Mouse (Mus musculus) retina, embryonic 14.5 days (tissue): ENCODE measurements around the gene Pom121l2.

Experiments used
- DNase-seq: peaks from one replicate; pipeline ENCODE4 v3.0.0-alpha.2; 2015; ENCODE audit warnings: low spot score

Pom121l2 gene

DNA sequence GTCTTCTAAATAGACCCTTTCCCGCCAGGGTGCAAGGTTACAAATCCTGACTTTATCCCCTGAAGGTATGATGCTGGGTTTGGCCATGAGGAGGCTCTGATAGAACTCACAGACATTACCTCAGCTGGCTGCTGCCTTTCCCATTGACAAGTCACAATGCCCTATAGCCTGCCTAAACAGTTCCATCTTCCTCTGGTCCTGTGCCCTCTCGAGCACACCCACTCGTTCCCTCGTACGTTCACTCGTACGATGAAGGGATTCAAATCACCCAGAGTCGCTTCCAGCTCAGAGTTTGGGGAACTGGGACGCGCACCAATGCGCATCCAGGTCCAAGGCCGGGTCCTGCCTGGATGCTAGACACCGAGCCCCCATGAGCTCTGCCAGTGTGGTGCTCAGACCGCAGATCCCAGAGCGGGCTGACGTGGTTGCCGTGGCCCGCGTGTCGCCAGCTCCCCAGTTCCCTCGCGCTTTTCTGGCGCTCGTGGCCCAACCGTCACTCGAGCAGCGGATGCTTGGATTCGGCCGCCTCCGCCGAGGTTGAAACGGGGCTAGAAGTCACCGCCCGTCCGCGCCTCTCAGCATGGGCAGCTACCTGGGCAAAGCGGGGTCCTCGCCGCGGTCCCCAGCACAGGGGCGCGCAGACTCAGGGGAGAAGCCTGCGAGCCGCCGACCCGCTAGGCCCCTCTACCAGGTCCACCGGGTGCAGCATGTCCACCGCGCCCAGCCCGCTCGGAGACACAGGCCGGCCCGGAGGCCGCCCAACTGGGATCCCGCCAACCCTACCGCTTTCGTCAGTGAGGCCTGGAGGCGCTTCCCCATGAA lies at the start of gene Pom121l2:
Gene Pom121l2 (plus strand): TSS at position 214 of the 822 bp plus-strand sequence.
- DNase-seq, result peak; percentile 47

DNA sequence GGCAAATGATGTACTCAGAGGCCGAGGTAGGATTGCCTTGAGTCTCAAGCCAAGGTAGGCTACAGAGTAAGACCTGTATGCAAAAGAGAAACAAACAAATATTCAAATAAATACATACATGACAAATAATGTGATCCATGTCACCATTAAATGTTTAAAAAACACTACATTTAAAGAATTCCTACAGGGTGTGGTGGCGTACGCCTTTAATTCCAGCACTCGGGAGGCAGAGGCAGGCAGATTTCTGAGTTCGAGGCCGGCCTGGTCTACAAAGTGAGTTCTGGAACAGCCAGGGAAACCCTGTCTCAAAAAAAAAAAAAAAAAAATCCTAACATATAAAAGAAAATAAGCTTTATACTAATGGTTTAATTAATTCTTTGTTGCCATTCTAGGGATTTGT lies 49.3 kb upstream of the Pom121l2 start:
- no peak for DNase-seq

DNA sequence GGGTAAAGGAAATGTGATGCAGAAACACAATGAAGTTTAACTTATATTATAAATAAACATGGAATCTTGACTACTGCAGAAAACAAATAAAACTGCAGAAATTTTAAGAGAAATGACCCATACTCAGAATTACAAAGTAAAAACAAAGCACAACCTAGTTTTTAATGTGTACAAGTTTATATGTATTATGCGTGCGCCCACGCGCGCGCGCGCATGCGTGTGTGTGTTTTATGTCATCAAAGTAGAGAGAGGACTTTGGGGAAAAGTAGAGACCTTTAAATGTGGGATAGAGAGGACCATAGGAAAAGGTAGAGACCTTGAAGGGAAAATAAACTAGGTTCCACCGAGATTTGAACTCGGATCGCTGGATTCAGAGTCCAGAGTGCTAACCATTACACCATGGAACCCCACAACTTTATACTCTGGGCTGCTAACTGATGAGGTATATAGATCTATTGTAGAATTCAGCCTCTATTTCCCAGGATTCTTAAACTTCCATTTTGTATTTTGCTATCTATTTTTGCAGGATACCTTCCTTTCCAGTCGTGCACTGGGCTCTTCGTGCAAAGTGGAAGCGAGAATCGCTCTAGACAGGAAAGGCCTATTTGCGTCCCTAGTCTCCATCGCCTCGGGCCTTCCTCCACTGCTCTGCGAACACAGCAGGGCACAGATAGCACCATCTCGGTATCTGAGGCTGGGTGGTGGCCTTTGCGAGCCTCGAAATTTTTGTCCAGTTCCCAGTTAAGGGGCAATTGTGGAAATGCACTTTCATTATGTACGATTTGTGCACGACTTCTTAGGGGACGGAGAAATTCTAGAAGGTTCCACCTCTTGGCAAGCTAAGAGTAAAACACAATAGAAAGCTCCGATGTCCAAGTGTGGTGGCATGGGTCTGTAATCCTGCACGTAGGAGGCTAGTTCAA lies 47.1 kb upstream of the Pom121l2 start:
- peak; percentile 62 for DNase-seq

DNA sequence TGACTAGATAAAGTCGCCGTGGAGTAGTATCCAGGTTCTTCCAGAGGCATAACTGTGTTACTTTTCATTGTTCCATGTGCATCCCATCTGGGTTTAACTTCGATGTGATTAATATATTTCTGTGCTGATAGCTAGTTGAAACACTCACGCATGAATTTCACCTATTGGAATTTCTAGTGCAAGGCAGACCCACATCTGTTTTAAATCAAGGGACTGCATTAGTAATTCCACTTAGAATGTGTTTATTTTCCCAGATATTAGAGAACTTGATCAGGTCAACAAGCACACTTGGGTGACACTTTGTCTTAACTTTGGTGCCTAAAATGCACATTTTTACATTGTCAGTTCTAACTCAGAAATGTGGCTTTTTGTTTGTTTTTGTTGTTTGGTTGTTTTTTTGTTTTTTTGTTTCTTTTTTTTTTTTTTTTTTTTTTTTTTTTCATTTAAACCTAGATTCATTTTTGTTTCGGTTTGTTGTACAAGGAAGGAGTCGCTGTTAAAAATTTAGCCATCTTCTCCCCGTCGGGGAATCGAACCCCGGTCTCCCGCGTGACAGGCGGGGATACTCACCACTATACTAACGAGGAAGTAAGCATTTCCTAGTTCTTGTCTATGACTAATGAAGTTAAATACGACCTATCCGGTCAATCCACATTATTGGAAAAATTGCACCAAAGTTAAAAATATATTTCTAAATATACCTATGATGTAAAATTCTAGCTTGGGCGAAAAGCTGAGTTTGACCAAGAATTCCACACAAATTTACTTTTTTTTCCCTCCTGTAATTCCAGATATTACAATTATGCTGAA lies 45.8 kb upstream of the Pom121l2 start:
- DNase-seq, result peak; percentile 72

DNA sequence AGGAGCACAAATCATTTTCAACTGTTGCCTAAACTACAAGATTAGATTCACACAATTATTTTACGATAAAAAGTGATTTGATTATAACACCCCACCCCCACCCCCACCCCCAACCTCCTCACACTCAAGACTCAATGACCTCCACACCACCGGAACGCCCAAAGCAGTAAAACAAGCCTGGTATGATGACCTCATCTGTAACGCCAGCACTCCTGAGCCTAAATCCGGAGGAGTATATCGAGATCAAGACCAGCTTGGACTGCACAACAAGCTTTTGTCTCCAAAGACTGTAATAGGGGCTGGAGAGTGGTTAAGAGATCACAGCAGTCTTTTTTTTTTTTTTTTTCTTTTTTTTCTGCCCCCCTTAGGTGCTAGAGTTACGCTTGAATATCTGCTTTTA lies 45.2 kb upstream of the Pom121l2 start:
- no peak for DNase-seq

DNA sequence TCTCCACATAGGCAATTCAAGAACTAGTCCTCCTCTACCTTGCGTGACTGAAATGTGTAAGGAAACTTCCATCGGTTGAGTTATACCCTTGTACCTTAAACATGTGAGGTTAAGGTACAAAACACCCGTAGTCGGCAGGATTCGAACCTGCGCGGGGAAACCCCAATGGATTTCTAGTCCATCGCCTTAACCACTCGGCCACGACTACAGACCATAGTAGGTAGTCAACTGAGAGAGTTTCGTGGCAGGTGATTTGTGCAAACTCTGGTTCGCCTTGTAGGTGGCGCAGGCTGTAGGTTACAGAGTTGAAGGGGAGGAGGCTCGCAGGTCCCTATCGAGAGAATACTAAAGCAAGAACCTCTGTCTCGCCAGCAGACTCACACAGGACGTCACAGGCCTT lies 44.0 kb upstream of the Pom121l2 start:
- peak; percentile 56 for DNase-seq

DNA sequence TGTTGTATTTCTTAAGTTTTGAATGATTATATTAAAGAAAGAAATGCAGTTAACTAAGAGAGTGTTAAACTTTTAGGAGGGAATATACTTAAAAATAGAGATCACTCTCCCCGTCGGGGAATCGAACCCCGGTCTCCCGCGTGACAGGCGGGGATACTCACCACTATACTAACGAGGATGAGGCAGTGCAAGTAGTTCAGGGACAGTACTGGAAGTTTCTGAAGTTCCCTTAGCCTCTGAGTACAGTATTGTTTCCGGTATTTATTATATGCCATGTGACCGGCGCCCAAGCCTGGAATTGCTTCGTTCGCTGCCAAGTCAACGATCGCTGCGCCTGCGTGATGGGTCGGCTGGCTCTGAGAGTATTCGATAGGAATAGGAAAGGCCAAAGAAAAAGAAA lies 40.8 kb upstream of the Pom121l2 start:
- peak; percentile 97 for DNase-seq

DNA sequence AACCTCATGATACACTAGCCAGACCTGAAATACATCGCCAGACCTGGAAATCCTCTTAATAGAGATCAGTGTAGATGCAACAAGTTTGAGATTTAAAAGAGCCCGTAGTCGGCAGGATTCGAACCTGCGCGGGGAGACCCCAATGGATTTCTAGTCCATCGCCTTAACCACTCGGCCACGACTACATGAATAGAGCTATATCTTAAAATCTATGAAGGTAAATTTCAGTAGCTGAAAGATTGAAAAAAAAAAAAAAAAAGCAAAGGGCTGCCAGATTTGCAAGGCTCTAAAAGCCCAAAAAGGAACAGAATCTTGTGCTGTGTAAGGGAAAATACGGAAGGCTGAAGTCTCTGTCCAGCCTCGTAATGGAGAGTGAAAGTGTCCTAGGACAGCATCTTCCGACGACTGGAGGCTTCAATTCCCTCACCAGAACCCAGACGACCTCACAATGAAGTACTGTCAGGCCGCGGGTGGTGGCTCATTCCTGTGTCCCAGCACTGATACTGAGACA lies 40.1 kb upstream of the Pom121l2 start:
- peak; percentile 84 for DNase-seq

DNA sequence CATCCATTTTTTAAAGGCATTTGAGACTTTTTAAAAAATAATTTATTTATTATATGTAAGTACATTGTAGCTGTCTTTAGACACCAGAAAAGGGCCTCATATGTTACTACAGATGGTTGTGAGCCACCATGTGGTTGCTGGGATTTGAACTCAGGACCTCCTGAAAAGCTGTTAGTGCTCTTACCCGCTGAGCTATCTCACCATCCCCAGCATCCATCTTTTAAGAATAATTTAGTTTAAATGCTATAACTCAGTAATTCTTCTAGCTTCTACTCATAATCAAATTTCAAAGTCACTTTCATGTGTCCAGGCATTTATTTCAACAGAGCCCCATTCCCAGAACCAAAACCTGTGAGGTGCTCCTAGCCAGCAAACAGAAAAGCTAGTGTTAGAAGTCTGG lies 37.4 kb upstream of the Pom121l2 start:
- no peak for DNase-seq

DNA sequence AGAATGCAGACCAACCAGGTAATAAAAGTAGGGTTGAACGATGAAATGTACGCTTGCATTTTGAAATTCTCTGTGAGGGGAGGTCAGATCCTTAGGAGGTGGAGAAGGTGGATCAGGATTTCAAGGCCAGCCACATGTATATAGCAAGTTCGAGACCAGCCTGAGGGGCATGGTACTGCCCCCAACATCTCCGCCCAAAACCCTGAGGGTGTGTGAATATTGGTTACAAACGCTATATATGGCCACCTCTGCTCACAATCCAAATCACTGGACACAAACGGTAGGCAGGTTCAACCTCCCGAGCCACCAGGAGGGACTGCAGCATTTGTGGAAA lies 36.4 kb upstream of the Pom121l2 start:
- DNase-seq, result no peak

DNA sequence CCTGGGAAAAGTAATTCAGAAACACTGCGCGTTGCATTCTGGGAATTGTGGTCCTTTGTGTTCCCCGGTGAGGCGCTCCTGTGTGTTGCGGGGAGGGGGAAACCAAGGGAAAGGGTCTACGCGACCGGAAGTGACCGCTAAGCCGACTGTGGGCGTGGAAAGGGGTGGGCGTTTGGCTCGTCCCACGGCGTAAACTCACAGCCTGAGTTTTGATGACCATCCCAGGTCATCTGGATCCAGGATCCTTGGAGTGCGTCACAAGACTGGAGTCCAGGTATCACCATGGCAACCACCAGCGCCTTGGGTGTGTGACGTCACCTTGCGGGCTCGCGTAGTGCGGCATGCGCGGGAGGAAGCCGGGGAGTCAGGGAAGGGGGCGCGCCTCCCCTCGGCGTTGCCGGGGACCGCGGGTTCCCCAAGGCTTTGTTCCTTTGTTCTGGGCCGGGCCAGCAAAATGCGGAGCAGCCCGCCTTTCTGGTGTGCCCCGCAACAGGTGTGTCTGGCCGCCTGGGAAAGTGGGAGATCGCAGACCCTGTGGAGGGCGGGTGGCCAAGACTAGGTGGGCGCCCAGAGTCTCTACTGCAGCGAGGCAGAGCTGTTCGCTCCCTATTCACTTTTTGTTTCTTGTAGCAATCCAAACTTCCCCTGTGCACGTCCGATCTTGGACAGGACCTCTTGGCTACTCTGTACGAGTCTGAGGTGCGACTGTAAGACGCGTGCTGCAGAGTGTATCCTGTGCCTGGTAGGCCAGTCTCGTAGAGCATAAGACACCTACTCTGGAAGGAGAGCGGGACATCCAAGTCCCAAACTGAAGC lies 35.9 kb upstream of the Pom121l2 start, which contains the start of gene Zfp184:
Gene Zfp184 (plus strand): TSS at position 169 of the 815 bp plus-strand sequence.
- DNase-seq, result peak; percentile 97

DNA sequence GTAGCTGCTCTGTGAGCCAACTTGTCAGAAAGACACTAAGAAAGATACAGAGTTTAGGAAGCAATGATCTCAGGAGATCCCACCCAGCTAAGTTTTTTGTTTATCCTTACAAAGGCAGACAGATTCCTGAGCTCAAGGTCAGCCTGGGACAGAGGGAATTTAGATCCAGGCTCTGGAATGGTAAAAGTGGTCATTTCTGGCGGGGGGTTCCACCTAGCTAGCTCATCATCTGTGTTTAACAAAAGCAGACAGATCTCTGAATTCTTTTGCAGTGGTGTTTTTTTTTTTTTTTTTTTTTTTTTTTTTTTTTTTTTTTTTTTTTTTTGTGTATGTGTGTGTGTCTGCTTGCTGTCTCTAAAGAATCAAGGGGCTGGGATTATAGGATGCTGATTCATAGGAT lies 11.7 kb upstream of the Pom121l2 start:
- no peak for DNase-seq

DNA sequence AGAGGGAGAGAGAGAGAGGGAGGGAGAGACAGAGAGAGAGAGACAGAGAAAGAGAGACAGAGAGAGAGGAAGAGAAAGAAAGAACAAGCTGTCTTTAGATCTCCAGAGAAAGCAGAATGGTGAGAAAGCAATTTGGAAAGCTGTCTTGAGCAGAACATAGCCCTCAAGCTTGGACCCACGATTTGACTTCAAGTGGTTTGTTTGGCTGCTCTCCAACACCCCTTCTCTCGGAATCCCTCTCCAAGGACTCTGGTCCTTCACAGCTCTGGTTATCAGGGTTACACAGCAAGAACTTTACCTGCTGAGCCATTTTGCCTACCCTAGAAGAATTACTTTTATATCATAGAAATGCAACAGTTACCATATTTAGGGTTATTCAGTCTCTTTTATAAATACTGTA lies 11.2 kb upstream of the Pom121l2 start:
- DNase-seq, result no peak

DNA sequence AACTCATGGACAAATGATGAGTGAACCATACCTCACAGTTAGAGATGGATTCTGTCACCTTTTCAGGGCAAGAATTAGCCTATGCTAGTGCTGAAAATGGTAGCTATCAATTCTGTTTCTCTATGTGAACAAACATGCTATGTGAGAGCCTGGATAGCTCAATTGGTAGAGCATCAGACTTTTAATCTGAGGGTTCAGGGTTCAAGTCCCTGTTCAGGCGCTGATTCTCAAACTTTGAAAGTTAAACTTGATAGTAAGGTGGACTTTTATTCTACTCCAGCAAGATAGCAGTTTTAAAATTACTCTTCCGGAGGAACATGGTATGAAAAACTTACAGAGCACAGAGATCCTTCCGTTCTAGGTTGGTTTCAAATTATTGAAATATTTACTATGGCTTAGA lies 9.4 kb upstream of the Pom121l2 start:
- DNase-seq, result no peak

DNA sequence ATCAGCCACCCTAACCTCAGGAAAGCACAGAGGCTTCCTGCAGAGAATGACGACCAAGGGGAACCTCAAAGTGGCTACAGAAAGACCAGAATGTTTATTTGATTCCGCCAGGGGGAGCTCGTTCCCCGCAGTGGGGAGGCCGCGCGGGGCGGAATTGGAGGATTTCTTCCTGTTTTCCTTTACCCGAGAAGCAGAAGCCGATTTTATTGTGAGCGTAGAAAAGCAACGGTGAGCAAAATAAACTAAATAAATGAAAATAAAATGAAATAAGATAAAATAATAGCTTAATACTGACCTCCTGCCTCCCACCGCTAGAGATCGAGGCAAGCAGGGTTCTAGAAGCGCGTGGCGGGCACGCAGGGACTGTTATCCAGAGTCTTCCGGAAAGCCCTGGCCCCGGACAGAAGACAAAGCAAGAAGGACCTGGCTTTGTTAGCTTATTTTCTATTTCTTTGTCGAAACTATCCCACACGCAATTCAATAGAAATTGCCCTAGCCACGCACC lies 6.7 kb upstream of the Pom121l2 start:
- DNase-seq, result peak; percentile 90

DNA sequence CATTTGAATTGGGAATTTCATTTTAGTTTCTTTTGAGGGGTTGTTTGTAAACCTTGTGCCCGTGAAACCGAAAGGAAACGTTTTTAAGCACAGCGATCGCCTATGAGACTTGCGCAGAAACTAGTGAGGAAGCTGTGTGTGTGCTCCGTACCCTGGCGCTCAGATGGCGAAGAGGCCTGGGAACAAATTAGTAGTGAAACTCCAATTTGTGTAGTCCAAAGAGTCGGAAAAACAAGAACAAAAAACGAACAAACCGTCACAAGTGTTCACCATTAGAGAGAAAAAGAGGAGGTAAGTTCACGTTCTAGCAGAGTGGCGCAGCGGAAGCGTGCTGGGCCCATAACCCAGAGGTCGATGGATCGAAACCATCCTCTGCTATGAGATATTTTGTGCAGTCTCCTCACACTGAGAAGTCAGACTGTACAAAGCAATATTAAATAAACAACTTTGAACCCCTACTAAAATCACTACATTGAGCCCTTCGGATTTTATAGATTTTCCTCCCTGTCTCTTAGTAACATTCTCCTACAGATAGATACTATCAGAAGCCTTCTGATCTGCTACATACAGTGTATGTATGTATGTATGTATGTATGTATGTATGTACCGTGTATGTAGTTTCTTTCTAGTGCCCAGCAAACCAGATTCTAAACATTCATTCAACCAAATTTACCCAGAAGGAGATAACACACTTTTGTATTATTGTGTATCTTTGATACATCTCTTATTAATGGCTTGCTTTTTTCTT lies 6.1 kb upstream of the Pom121l2 start:
- DNase-seq, result peak; percentile 92

DNA sequence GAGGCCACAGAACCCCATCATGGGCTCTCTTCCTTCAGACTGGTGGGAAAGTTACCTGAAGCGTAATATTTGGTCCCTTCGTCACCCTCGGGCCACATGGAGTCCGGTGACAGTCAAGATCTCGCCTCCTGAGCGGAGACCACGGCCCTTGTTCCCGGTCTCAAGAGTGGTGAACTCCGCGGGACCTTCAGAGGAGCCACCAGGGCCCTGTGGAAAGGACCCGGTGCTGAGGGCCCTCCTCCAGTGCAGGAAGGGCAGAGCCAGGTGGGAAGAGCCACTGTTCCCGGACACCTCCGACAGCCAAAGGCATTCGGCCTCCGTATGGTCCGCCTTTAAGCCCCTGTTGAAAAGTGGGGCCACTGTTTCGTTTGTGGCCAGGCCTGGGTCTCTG lies 804 bp downstream of the Pom121l2 start:
- no peak for DNase-seq

DNA sequence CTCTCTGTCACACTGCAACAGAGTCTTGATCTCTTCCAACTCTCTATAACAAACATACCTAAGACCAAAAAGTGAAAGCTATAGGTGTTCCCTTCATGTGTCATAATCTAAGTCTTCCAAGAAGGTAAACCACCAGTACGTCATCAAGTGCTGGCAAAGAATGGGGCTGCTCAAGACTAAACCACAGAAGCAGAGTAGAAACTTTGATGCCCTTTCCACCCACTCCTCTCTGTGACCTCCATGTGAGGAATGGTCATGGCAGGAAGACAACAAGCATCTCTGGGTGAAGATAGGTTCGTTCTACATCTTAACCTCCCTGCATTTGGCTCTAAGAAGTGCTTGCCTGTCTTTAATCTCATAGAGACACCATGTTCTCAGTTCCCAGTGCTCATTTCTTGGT lies 3.5 kb downstream of the Pom121l2 start:
- no peak for DNase-seq

DNA sequence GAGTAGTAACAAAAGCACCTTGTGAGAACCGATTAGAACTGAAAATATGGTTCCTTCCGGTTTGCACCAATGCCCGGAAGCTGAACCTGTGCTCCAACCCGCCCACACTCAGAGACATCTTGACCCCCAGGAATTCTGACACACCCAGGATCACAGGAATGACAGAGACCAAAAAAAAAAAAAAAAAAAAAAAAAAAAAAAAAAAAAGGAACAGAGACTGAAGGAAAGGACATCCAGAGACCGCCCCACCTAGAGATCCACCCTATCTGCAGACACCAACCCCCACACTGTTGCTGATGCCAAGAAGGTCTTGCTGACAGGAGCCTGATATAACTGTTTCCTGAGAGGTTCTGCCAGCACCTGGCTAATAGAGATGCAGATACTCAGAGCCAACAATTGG lies 11.6 kb downstream of the Pom121l2 start:
- no peak for DNase-seq
